Mouse (Mus musculus) forebrain, embryonic 14.5 days (tissue): ENCODE measurements at regions not wholly inside any gene's neighbourhood (a gene's known extent, or its start where the extent isn't known, plus 50 kb on each side); places are given as distances from the start of the nearest gene placed in this dataset.

Experiments
- ATAC-seq: fragments of 200-750 bp; cut with Nextera tagmentation; 2 replicates; pipeline ENCODE4 v1.8.0; 2017; ENCODE audit warnings: mild to moderate bottlenecking, moderate library complexity
- DNase-seq: peaks from one replicate; pipeline ENCODE4 v3.0.0-alpha.2; 2015; ENCODE audit warnings: low spot score
- H3K27ac ChIP-seq: fragments of 300-500 bp; sonication (generic); 2 replicates; pipeline ENCODE4 v1.5.1; 2014; ENCODE audit warnings: low read depth, mild to moderate bottlenecking, control low read depth, low read length, moderate library complexity
- H3K27me3 ChIP-seq: fragments of 300-500 bp; sonication (generic); replicated peaks from 2 replicates; pipeline ENCODE4 v1.6.1; 2014; ENCODE audit warnings: low read length, control low read depth, mixed read lengths; ENCODE audit not compliant: control insufficient read depth, insufficient read depth
- H3K36me3 ChIP-seq: fragments of 300-500 bp; sonication (generic); 2 replicates; pipeline ENCODE4 v1.6.1; 2014; ENCODE audit warnings: low read length, control low read depth; ENCODE audit not compliant: control insufficient read depth, insufficient read depth
- H3K4me1 ChIP-seq: fragments of 300-500 bp; sonication (generic); 2 replicates; pipeline ENCODE4 v1.6.1; 2014; ENCODE audit warnings: antibody characterized with exemption, low read length, control low read depth; ENCODE audit not compliant: control insufficient read depth, insufficient read depth
- H3K4me2 ChIP-seq: fragments of 300-500 bp; sonication (generic); 2 replicates; pipeline ENCODE4 v1.6.1; 2014; ENCODE audit warnings: mild to moderate bottlenecking, control low read depth, low read length
- H3K4me3 ChIP-seq: fragments of 300-500 bp; sonication (generic); 2 replicates; pipeline ENCODE4 v1.5.1; 2014; ENCODE audit warnings: low read depth, low read length, control low read depth
- H3K9ac ChIP-seq: fragments of 300-500 bp; sonication (generic); 2 replicates; pipeline ENCODE4 v1.6.1; 2014; ENCODE audit warnings: mild to moderate bottlenecking, low read length, control low read depth, moderate library complexity
- H3K9me3 ChIP-seq: fragments of 300-500 bp; sonication (generic); replicated peaks from 2 replicates; pipeline ENCODE4 v1.6.1; 2016; ENCODE audit warnings: low read length, control low read depth, mixed read lengths; ENCODE audit not compliant: control insufficient read depth
- WGBS: fragments of 180-500 bp; shearing (Covaris S2); extraction: QIAGEN DNeasy Blood & Tissue Kit; methylation state at CpG from one replicate; pipeline ENCODE4 v1.1.7; 2014; 5-methylcytosine and 5-hydroxymethylcytosine counted together

DNA sequence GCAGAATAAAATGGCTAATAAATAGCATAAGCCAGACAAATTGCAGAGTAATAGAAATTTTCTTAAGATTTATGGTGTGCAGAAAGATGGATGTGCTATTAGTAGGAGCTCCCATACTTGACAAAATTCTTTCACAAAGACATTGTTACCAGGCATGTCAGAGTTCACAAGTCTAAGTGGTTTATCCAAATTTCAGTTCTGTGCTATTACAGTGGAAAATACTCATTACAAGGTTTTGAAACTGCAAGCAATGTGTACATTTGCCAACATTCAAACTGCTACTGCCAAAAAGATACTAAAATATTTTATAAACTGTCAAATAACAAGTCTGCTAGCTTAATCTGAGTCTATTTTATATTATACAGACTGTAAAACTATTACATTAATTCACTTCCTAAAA, 1550.2 kb upstream of the Acvr2a start:
- H3K27me3 ChIP-seq, result no peaks in the 10 kb centered on the region
- no peak overlapping the region for H3K27ac ChIP-seq
- DNase-seq (peak; percentile 17), ATAC-seq (no peak)
- H3K36me3 ChIP-seq, result no peaks in the 10 kb centered on the region
- H3K9me3 ChIP-seq, result no peaks in the 10 kb centered on the region
- H3K4me1 ChIP-seq, result no peaks in the 10 kb centered on the region
- no peak overlapping the region for H3K9ac ChIP-seq
- no peak overlapping the region for H3K4me2 ChIP-seq
- no peak overlapping the region for H3K4me3 ChIP-seq

DNA sequence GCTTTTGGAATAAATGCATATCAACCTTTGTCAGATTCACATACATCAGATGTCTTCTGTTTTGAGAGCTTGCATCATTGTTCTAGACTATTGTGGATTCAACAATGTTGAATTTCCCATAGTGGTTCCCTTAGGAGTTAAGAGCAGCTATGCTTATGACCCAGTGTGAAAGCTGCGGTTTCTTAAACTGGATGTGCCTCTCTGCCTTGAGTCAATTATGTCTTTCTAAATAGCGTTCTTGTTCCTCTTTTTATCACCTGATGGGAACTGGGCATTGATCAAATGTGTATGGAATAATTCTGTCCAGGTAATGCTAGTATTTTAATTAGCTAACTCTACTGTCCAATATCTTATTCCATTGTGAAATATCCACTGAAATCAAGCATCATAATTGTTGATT, 1548.0 kb upstream of the Acvr2a start:
- Histone ChIP-seq H3K9me3 (no peaks in the 10 kb centered on the region), H3K27ac (no peak overlapping the region), H3K36me3 (no peaks in the 10 kb centered on the region), H3K9ac (no peak overlapping the region), H3K4me2 (no peak overlapping the region), H3K4me1 (no peaks in the 10 kb centered on the region), H3K27me3 (no peaks in the 10 kb centered on the region), H3K4me3 (no peak overlapping the region)
- ATAC-seq (no peak), DNase-seq (no peak)
- WGBS, result 82% methylated on average over 2 of the region's 2 CpGs

DNA sequence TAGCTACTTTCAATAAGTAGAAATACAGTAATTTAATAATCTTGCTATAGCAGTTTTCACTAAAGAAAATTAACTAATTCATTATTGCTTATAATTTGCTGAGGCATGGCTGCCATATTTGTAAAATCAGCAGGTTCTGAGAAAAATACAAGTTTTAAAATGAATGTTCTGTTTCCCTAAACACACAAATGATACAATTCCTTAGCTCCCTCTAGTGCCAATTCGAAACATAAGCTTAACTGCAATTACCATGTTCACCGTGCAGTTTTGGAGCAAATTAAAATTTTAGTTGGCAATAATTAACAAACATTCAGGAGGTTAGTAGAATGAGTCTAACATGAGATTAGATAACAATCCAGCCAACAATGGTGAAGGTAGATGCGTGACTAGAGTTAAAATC, 1518.4 kb upstream of the Acvr2a start:
- ATAC-seq, result no peak; the same call in 1 of the 2 replicates
- Histone ChIP-seq H3K4me1 (no peaks in the 10 kb centered on the region), H3K4me2 (no peak overlapping the region), H3K4me3 (no peak overlapping the region), H3K9ac (no peak overlapping the region), H3K9me3 (no peaks in the 10 kb centered on the region), H3K36me3 (no peaks in the 10 kb centered on the region), H3K27ac (no peak overlapping the region), H3K27me3 (no peaks in the 10 kb centered on the region)
- WGBS, result 43% methylated on average over 3 of the region's 3 CpGs
- DNase-seq, result peak; percentile 78

DNA sequence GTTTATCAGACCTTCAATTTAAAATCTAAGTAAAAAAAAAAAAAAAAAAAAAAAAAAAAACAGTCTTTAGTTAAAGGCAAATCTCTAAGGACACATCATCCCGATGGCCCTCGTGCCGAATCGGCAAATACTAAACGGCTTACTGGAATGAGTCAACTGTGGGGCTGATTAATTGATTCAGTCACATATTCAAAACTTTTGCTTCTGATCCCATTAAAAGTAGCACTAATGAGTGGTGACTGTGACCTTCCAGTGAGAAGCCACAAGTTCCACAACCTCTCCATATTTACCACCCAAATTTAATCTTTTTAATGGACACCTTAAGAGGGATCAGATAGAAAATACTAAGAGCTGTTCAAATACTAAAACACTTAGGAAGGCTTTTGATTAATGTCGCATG, 1511.9 kb upstream of the Acvr2a start:
- Histone ChIP-seq H3K4me2 (no peak overlapping the region), H3K27ac (no peak overlapping the region), H3K9ac (no peak overlapping the region), H3K4me3 (no peak overlapping the region), H3K27me3 (no peaks in the 10 kb centered on the region), H3K9me3 (no peaks in the 10 kb centered on the region), H3K36me3 (no peaks in the 10 kb centered on the region), H3K4me1 (no peaks in the 10 kb centered on the region)
- 83% methylated on average over 6 of the region's 6 CpGs for WGBS
- no peak for ATAC-seq
- DNase-seq, result no peak

- peak; percentile 38 for DNase-seq
- Histone ChIP-seq H3K4me3 (no peak overlapping the region), H3K4me2 (no peak overlapping the region), H3K27me3 (no peaks in the 10 kb centered on the region), H3K9ac (no peak overlapping the region), H3K9me3 (no peaks in the 10 kb centered on the region), H3K36me3 (no peaks in the 10 kb centered on the region), H3K27ac (no peak overlapping the region), H3K4me1 (peaks cover 6% of the 10 kb centered on the region)
- peak; percentile 36 for ATAC-seq
- 42% methylated on average over 1 of the region's 1 CpGs for WGBS
Measured at GRCm38 (mm10) chr2:47330574-47330973, 1483.3 kb upstream of the Acvr2a start.

DNA sequence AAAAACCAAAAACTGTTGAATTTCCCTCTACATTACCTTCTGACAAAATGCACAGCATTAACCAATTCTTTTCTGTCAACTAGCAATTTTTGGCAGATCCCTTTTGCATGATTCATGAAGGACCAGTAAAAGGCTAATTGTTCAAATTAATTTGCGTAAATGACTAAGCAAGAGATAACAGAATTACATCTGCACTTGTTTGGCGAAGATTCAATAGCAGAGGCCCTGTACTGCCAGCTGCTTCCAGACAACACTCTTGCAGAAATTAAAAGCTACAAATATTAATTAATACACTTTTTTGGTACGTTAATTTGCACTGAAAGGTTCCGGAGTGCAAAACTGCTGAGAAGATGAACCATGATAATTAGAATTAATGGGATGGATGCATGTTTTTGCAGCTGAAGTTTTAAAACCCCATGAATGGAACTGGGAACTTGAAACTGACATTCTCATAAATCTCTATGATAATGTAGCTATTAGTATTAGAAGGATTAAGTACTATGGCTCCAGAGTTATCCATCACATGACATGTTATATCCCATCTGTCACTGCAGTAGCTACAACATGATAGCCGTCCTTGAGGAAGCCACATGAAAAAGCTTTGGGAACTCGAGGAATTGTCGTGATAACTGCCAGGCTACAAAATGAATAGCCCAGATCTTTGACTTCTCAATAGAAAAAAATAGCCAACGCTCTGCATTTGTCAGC, 1479.3 kb upstream of the Acvr2a start:
- H3K4me3 ChIP-seq, result no peak overlapping the region
- peaks cover 6% of the 10 kb centered on the region for H3K4me1 ChIP-seq
- no peak overlapping the region for H3K27ac ChIP-seq
- no peaks in the 10 kb centered on the region for H3K36me3 ChIP-seq
- DNase-seq (peak; percentile 76), ATAC-seq (peak; percentile 76)
- H3K27me3 ChIP-seq, result no peaks in the 10 kb centered on the region
- no peak overlapping the region for H3K9ac ChIP-seq
- WGBS, result 26% methylated on average over 8 of the region's 8 CpGs
- H3K9me3 ChIP-seq, result no peaks in the 10 kb centered on the region
- no peak overlapping the region for H3K4me2 ChIP-seq

DNA sequence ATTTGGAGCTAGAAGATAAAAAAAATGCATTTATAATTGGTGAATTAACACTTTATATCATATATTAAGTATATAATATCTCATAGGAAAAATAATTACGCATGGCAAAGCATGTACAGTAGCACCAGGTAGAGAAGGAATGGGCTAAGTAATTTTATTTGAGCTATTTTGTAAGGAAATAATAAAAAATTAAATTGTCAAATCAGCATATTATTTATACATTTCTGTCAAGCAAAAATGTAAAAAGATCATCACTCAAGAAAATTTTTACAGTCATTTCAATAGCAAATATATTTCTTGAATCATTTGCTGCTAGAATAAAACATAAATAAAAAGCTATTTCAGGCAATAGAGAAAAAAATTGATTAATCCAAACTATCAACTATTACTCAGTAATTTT, 1450.4 kb upstream of the Acvr2a start:
- Histone ChIP-seq H3K9ac (no peak overlapping the region), H3K36me3 (no peaks in the 10 kb centered on the region), H3K27ac (no peak overlapping the region), H3K4me1 (no peaks in the 10 kb centered on the region), H3K4me2 (no peak overlapping the region), H3K9me3 (no peaks in the 10 kb centered on the region), H3K4me3 (no peak overlapping the region), H3K27me3 (no peaks in the 10 kb centered on the region)
- WGBS, result 96% methylated on average over 1 of the region's 1 CpGs
- no peak for ATAC-seq
- no peak for DNase-seq

DNA sequence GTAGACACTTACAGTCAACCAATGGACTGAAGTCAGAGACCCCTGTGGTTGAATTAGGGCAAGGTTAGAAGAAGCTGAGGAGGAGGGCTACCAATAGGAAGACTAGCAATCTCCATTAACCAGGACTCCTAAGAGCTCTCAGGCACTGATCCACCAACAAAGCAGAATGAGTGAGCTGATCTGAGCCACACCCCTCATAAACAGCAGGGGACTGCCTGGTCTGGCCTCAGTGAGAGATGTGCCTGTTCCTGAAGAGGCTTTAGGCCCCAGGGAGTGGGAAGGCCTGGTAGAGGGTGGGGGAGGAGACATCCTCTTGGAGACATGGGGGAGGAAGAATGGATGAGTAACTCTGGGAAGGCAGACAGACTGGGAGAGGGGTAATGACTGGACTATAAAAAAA, 1445.6 kb upstream of the Acvr2a start:
- no peak overlapping the region for H3K4me2 ChIP-seq
- no peak overlapping the region for H3K9ac ChIP-seq
- H3K4me1 ChIP-seq, result no peaks in the 10 kb centered on the region
- H3K27me3 ChIP-seq, result no peaks in the 10 kb centered on the region
- no peaks in the 10 kb centered on the region for H3K36me3 ChIP-seq
- H3K4me3 ChIP-seq, result no peak overlapping the region
- ATAC-seq, result no peak
- H3K27ac ChIP-seq, result no peak overlapping the region
- no peak for DNase-seq
- H3K9me3 ChIP-seq, result no peaks in the 10 kb centered on the region
